Mouse (Mus musculus): ENCODE measurements around the gene Cxcr6. TPM values are rescaled to one million over a fixed set of nuclear protein-coding genes. Genes with fewer than 3 reads are reported as not detected.

Gene Cxcr6
- polyA plus RNA-seq (2017; shearing (Covaris generic)): 100 to 1,000 TPM in 1 of 2 experiments, 10 to 100 TPM in 1; 36.5 to 171 TPM

DNA sequence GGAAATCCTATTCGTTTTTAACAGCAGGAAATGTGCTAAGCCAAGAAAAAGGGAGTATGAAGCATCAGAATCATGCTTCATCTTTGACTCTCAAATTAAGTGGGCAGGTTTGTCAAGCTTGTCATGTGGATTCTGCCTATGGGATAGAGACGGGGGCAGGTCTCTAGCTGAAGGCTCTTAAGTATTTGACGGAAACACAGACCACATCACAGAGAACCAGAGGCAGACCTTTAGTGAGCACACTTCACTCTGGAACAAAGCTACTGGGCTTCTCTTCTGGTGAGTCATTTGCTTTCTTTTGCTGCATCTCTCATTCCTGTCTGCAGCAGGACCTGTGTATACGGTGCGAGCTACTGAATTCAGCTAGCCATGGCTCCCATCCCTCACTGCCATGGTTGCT lies at the start of gene Cxcr6:
Cxcr6 (plus strand) TSS at position 209 of the 400 bp plus-strand sequence.

DNA sequence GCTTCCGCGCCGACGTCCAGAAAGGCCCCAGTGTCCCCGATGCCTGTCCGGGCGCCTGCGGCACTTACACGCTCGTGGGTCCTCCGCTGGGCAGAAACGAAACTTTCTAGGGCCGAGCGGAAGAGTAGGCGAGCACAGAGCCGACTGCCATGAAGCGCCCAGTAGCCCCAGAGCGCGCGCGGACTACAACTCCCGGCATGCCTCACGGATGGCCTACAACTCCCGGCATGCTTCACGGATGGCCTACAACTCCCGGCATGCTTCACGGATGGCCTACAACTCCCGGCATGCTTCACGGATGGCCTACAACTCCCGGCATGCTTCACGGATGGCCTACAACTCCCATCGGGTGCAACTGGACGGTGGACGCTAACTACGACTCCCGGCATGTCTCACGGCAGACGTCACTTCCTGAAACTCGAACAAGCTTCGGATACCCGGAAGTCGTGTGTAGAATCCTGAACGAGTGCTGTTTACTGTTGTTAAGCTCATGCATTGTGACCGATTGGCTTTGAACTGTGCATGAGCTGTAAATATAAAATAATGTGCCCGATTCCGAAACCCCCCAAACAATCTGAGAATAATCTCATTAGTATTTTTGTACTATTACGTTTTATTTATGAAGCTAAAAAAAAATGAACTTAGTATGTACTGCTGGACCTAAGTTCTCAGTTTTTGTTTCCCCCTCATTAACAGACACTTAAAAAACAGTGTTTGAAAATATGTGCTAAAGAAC lies 45.6 kb downstream of the Cxcr6 start, which contains the start of gene Fyco1:
Fyco1 (minus strand) TSS at position 187 of the 736 bp plus-strand sequence.

Other genes with a start within 250 kb of the Cxcr6 start
- under 1 TPM; 0.05 to 0.27 TPM for gene Slc6a20b, start 173.9 kb upstream of the Cxcr6 start, polyA plus RNA-seq (2017; shearing (Covaris generic))
- gene Ccr9, start 128.0 kb upstream of the Cxcr6 start, polyA plus RNA-seq (2017; shearing (Covaris generic)): 10 to 100 TPM in 1 of 2 experiments, 1 to 10 TPM in 1; 5.3 to 11.4 TPM
- under 1 TPM; 0.18 to 0.49 TPM for gene Slc6a20a, start 127.6 kb upstream of the Cxcr6 start, polyA plus RNA-seq (2017; shearing (Covaris generic))
- gene Lztfl1, start 88.8 kb upstream of the Cxcr6 start, polyA plus RNA-seq (2017; shearing (Covaris generic)): 10 to 100 TPM; 33.2 to 37.4 TPM
- 10 to 100 TPM; 30.0 to 33.9 TPM for gene Fyco1, start 45.4 kb downstream of the Cxcr6 start, polyA plus RNA-seq (2017; shearing (Covaris generic))
- under 1 TPM; 0.67 to 0.80 TPM for gene Xcr1, start 55.6 kb downstream of the Cxcr6 start, polyA plus RNA-seq (2017; shearing (Covaris generic))
- gene Ccr1, start 162.2 kb downstream of the Cxcr6 start, polyA plus RNA-seq (2017; shearing (Covaris generic)): 1 to 10 TPM; 1.5 to 4.0 TPM
- gene Ccr1l1, start 171.9 kb downstream of the Cxcr6 start, polyA plus RNA-seq (2017; shearing (Covaris generic)): not detected
- gene Ccr3, start 215.5 kb downstream of the Cxcr6 start, polyA plus RNA-seq (2017; shearing (Covaris generic)): 10 to 100 TPM in 1 of 2 experiments, under 1 TPM in 1; 0.58 to 20.2 TPM

All from activated CD4-positive, CD25-positive, alpha-beta regulatory T cell (primary cell).